Mouse (Mus musculus) urinary bladder, postnatal 14 days (tissue): ENCODE measurements at regions not wholly inside any gene's neighbourhood (a gene's known extent, or its start where the extent isn't known, plus 50 kb on each side); places are given as distances from the start of the nearest gene placed in this dataset.

Source experiments
- DNase-seq: peaks from one replicate; pipeline ENCODE4 v3.0.0; 2021; ENCODE audit warnings: low spot score

DNA sequence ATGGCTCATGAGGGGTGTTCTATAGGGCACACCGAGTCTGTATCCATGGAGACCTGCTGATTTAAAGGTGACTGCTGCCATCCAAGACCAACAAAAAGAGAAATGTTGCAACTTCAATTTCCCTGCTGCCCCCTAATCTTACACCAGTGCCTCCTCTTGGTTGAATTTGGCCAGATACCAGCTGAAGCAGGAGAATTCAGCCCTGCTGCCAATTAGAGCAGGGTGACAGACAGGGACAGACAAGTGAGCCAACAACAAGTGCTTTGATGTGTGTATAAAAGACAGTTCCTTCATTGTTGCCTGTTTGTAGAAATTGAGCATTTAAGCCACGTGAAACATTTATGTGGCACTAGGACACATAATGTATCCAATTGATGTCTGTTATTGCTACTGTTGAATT lies 75.5 kb upstream of the Adamts5 start:
- no peak for DNase-seq

DNA sequence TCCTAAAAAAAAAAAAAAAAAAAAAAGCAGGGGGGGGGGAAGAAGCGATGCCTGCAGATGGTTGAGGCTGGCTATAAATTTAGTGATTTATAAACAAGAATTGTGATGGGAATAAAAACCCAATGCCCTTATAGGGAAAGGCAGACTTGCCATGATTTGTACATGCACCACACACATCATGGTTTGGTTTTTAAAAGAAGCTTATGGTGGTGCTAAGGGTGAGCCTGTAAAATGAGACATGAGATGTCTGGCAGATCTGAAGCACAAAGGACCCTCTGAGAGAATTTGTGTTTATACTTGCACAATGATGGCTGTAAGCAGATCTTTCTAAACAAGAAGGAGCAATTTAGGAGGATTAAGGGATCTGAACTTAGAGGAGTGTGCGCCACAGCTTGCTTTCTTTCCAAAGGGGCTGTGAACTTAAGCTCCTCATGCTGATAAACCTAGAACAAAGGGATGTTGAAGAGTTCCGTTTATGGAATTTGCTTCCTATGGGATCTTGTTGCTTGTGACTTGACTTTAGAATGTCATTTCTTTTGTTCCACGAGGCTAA lies 65.3 kb upstream of the Adamts5 start:
- no peak for DNase-seq

DNA sequence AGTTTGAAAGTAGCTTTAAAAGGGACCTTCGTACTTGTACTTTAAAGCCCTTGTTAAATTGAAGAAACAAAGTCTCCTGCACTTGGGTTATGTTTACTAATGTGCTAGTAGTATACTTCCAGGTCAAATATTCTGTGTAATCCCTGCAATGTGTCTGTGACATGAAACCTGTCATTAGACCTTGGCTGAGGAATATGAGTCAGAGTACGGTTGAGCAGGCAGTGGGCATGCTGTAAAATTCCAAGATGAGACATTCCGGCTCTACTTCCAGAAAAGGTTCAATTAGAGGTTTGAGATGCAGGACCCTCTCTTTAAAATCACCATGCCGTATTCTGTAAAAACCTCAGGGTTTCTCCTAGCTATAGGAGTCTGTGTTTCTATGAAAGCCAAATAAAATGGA lies 64.6 kb upstream of the Adamts5 start:
- no peak for DNase-seq

DNA sequence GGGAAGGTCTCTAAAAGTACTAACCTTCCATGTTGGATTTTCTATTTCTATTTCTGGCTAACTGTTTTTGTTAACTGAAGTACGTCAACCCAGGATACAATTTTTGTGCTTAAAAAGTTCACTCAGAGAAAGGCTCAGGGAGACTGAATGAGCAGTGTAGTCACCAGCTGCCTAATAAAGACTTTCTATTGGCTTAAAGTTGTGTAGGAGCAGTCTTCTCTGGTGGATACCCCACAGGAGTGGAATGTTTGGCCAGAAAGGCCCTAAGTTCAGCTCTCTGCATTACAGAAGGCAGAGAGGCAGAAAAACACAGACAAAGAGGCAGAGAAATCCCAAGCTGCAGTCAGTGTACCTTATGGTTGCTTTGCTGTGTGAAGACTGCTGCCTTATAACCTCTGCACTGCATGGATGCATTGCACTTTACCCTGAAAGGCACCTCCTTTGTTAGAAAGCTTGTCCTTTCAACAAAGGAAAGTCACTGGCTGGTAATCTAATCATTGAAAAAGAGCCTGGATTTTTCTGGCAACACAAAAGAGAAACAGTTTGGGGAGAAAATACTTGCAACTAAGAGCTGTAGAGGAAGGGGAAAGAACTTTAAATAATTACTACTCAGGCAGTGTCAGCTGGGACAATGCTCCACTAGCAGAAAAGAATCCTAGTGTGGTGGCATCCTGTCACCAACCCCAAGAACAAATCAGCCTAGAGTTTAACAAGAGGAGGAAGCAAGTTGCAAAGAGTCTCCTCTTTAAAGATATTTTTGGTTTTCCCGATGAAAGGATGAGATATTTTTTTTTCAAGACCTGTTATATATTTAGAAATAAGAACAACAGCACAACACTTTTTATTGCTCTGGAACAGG lies 63.0 kb upstream of the Adamts5 start:
- no peak for DNase-seq

DNA sequence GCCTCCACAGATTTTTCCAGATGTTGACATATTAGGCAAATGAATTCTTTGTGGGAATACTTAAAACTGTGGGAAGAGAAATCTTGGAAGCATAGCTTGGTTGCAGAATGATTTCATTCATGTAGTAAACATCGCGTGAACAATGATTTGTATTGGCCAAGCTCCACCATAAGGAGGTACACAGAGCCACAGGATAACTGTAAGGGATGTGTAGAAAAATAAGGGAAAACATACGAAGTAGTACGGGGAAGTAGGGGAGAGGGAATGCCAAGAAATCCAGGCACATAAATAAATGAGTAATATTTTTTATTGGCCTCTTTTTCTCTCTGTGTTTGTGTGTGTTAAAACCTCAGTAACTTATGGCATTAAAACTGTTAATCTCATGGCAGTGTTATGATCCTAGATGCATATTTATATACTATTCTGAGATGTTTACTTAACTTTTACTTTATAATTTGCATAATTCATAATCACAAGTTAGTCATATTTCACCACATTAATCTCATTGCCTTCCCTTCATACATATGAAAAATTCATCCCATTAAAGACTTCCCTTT lies 54.5 kb upstream of the Adamts5 start:
- DNase-seq, result no peak

DNA sequence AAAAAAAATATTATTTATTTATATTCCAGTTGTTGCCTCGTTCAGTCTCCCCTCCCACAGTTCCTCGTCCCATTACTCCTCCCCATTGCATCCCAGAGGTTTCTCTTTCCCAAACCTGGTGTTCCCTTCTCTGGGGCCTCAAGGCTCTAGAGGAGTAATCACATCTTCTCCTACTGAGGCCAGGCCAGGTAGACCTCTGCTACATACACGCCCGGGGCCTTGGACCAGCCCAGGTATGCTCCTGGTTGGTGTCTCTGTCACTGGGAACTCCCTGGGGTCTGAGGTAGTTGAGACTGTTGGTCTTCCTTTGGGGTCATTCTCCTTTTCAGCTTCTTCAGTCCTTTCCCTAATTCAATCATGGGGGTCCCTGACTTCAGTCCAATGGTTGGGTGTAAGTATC lies 50.0 kb upstream of the Adamts5 start:
- DNase-seq, result no peak
